Mouse (Mus musculus) liver, embryonic 14.5 days (tissue): Measurements from ENCODE around the gene Thra.

Experiments used
- CTCF ChIP-seq: IDR thresholded peaks from 2 replicates; pipeline ENCODE4 v1.5.1; 2016; ENCODE audit warnings: antibody characterized with exemption, low read depth, control low read depth
- EP300 ChIP-seq: IDR thresholded peaks from 2 replicates; pipeline ENCODE4 v1.6.1; 2016; ENCODE audit warnings: antibody characterized with exemption, low read depth

GRCm38 (mm10) chr11:98738428-98738911 lies 2.0 kb upstream of the Thra start:
- TF ChIP-seq CTCF (no peak), EP300 (no peak)
